Mouse (Mus musculus): ENCODE data around the gene Uqcc2. TPM values are rescaled to one million over a fixed set of nuclear protein-coding genes. Genes with fewer than 3 reads are reported as not detected.
A peak's percentile ranks its signal among the peaks of the same experiment; 100 is the strongest.

Gene Uqcc2
- 100 to 1,000 TPM; 230 to 262 TPM for total RNA-seq (2021)
- long read RNA-seq, experiment 1, transcript Uqcc2-201 (4 exons, 500 nt) = major isoform, 59 of 63 reads
- long read RNA-seq, experiment 1, partial matches to known transcripts = 3 of 63 reads
- long read RNA-seq, experiment 1, other reads (novel, unspliced or antisense) = 1 of 63 reads
- long read RNA-seq, experiment 2, transcript Uqcc2-201 (4 exons, 500 nt) = major isoform, 94 of 97 reads
- long read RNA-seq, experiment 2, partial matches to known transcripts = 3 of 97 reads
- long read RNA-seq, experiment 2, other reads (novel, unspliced or antisense) = 0 of 97 reads

DNA sequence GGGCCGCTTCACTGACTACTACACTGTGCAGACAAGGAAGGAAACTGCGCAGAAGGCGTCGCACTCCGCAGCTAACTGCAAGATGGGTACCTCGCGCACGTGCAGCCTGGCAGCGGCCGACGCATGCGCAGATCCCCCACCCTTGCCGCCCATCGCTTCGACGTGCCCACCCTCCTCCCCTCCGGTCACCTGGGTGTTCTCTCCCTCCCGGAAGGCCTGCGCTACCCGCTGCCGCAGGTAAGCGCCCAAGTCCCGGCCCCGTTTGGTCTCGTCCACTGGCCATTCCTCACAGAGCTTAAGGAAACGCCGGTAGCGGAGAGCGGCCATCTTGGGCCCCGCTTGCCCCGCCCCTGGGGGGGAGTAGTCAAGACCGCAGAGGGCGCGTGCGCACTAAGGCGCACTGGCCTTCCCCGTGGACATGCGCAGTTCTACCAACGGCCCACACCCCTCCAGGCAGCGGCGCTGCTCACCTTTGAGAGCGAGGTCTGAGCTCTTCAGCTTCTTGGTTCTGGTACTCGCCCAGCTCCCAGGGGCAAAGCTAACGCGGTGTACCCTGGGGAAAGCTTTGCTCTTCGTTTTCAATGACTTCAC, at the start of gene Uqcc2:
TSS of gene Uqcc2 (minus strand) at position 366 of the 591 bp plus-strand sequence.
- peak; percentile 97 to 98 for DNase-seq (ENCODE audit: low spot score in 2 of 2)

DNA sequence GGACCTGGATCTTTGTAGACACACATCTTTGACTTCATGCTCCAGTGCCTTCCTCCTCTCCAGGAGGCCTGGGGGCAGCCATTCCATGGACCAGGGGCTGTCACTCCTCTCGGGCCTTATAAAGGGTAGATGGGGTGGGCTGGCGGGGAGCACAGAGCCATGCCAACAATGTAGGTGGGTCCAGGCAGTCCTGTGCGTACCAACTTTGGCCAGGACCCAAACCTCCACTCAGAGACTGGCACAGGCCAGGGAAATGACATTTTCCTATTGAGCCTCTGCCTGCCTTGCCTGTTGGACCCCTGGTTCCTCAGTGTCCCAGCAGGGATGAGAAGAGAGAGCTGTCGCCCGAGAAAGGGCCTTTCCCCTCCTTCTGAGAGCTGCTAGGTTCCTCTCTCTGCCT, 48.7 kb upstream of the Uqcc2 start:
- DNase-seq (ENCODE audit: low spot score in 2 of 2) = no peak

DNA sequence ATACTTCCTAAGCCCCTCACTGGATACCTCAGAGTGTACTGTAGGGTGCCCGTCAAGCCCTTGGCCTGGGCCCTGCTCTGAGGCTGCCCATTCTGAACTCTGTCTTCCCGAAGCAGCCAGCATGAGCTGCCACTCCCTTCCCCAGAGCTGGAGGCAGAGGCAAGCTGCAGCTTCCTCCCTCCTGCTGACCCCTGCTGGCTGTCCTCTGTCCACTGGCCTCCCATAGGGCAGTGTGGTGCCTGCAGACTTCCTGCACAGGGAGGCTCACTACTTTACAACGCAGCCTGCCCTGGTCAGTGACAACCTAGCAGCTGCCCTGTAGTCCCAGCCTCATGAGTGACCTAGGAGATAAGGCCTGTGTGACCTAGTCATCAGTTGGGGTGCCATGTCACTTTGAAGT, 48.0 kb upstream of the Uqcc2 start:
- DNase-seq (ENCODE audit: low spot score in 2 of 2) = peak in 1 of 2 experiments; percentile 59

DNA sequence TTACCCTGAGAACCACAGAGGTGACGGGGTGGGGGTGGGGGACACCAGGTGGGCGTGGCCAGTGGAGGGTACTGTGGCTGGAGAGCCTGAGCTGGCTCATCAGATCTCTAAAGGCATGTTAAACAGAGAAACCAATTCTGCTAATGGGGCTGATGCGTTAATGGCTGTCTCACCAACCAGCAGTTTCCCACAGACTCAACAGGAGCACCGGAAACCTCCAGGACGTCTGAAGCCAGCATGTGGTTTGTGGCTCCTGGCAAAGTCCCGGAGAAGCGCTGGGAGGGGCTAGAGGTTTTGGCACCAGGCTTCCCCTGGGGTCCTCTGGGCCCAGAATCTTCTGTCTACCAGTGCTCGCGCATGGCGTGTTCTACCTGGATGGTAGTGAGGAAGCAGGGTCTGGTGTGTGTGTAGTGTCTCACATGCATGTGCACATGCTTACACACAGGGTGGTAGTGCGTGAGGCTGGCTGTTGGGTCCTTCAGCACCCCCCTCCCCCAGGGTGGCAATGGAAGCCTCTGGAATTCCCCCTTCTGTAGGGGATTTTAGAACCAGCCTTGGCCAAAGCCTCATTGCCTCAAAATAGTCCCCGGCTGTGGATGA, 46.1 kb upstream of the Uqcc2 start:
- DNase-seq (ENCODE audit: low spot score in 2 of 2) = no peak

DNA sequence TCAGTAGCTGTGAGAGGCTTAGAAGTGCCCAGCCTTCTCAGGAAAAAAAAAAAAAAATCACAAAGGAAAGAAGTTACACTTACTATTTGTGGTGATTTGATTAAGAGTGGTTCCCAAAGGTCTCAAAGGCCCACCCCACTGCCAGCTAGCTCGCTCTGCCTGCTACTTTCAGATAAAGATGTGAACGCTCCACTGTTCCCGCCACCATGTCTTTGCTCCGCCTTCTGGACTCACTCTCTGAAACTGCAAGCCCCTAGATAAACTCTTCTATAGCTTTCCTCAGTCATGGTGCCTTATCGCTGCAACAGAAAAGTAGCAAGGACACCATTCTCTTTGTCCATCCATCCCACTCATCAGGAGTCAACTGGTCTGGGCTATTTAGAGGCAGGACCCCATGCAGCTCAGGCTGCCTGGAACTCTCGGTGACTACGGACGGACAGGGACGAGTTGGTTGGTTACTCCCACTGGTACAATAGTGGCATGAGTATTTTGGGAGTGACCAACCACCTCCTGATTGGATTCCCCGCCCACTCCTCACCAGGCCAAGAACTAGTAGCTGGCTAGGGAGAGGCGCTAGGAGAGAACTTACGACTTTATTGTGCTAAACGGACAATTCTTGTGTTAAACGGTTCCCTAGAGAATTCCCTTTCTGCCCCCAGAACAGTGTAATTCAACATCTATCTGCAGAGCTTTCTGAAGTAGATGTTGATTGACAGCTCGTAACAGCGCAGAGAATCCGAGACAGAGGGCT, 44.9 kb upstream of the Uqcc2 start:
- no peak for DNase-seq (ENCODE audit: low spot score in 2 of 2)

DNA sequence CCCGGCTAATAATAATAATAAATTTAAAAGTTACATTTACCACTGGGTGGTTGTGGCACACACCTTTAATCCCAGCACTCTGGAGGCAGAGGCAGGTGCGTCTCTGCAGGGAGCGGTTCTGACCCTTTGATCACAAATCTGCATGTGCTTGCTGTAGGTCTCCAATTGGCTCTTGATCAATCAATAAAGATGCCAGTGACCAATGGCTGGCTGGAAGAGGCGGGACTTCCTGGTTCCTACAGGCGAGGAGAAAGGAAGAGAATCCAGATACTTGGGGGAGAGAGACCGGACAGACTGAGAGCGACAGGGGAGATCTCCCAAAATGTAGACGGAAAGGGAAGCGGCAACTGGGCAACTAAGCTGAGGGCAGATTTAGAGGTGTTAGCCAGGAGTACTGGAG, 44.3 kb upstream of the Uqcc2 start:
- no peak for DNase-seq (ENCODE audit: low spot score in 2 of 2)

DNA sequence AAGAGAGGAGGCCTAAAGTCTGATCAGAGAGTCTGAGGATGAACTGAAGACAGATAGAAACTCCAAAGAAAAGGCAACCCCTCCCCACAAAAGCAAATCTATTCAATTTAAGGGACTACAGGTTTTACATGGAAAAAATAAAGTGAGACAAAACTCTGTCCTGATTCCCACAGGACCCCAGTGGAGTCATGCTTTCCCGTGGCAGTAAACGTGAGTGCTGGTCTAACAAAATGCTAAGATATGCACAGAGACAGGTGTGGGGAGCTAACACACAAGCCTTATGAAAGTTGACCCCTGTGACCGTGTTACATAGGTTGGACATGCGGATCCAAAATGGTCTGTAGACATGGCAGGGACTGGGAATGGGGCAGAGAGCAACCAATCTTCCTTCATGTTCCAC, 43.0 kb upstream of the Uqcc2 start:
- DNase-seq (ENCODE audit: low spot score in 2 of 2) = no peak

DNA sequence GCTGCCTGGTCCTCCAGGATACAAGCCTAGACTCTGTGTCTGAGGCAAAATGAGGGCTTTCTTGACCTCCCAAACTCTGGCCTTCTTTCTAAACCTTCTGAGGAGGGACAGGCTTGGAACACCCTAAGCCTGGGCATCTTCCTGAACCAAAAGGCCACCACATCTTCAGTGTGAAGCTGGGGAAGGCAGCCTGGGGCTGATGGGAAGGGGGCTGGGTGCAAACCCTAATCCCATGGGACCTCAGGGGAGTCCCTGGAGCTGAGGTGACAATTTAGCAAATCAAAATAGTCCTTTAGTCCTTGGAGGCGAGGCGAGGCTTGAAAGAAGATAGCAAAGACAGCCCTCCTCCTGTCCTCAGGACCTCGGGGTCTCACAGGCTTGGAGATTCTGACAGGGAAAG, 42.6 kb upstream of the Uqcc2 start:
- no peak for DNase-seq (ENCODE audit: low spot score in 2 of 2)

- no peak for DNase-seq (ENCODE audit: low spot score in 2 of 2)
Measured at GRCm38 (mm10) chr17:27175196-27175874, 41.6 kb upstream of the Uqcc2 start.

- DNase-seq (ENCODE audit: low spot score in 2 of 2) = no peak
Measured at GRCm38 (mm10) chr17:27173715-27174114, 40.0 kb upstream of the Uqcc2 start.

DNA sequence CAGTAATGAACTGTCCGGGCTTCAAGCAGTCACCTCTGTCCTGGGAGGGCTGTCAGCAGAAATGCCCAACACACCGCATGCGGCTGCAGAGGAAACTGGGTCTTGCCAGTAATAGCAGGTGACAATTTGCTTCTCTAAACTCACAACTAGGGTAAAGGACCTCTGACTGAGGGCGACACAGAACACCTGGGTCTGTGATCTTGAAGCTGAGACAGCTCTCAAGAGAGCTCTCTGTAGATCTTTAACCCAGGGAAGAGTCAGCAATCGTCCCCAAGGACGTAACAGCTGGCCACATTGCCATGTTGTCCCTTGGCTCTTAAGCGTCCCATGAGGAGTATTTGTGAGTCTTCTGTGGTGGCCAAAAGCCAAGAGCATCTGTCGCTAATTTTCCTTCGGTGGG, 38.7 kb upstream of the Uqcc2 start:
- DNase-seq (ENCODE audit: low spot score in 2 of 2) = no peak

GRCm38 (mm10) chr17:27171121-27171520, 37.4 kb upstream of the Uqcc2 start:
- no peak for DNase-seq (ENCODE audit: low spot score in 2 of 2)

DNA sequence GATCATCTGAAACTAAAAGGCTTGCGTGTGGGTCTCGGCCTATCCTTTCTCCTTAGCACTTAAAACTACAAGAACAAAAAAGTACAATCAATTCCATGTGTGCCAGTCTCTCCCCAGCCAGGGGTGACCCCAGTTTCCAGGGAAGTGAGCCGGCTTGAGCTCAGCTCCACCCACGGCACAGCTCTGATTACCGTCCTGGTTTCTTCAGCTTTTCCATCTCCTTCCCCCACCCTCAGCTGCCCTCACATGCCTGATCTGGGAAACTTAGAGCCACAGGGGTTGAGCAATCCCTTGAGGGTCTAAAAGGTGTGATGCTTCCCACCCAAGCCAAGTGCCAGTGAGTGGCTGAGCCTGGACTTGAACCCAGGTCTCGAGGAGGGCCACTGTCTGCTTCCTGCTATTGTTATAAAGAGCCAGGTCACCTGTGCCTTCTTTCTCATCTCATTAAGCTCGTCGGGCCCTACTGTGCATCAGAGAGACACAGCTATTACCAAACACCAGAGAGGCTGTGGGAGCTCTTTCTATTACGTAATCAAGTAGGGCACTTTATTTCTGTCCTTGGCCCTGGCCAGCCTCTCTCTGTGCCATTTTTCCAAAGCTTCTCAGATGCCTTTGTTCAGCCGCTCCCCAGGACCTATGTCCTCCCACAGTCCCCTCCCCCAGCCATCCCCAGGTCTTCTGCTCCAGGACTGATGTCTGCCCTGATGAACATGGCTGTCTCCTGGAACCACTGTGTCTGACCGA, 36.4 kb upstream of the Uqcc2 start:
- no peak for DNase-seq (ENCODE audit: low spot score in 2 of 2)

- DNase-seq (ENCODE audit: low spot score in 2 of 2) = no peak
Measured at GRCm38 (mm10) chr17:27168569-27168968, 34.9 kb upstream of the Uqcc2 start.

- peak in 1 of 2 experiments; percentile 56 for DNase-seq (ENCODE audit: low spot score in 2 of 2)
Measured at GRCm38 (mm10) chr17:27167545-27167944, 33.8 kb upstream of the Uqcc2 start, which contains the start of gene Ip6k3. Ip6k3 (minus strand) TSS chr17:27167795.

- no peak for DNase-seq (ENCODE audit: low spot score in 2 of 2)
Measured at GRCm38 (mm10) chr17:27166901-27167300, 33.2 kb upstream of the Uqcc2 start.

DNA sequence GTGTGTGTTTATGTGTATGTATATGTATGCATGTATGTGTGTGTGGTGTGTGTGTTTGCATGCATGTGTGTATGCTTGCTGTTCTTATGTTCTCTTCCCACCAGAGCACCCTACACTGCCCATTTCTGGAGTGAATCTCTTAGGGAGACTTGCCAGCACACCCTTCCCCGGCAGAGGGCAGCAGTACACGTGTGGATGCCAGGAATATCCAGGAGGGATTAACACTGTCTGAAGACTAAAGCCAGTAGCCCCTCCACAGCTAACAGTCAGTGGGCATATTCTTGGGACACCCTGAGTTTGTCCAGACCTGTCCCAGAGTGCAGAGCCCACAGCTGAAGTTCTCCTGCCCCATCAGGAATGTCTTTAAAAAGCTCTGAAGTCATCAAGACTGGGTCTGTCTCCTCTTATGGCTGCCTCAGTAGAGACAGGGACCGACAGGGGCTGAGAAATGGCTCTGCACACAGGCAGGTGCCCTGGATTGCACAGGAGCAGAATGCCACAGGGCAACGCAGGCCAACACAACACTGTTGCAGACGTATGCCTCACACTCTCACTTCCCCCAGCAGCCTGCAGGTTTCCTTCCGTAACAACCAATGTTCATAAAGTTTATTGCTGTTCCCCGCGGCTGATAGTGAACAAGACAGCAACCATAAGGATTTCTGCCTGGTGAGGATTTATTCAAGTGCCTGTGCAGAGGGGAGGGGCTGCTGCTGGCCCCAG, 31.5 kb upstream of the Uqcc2 start:
- DNase-seq (ENCODE audit: low spot score in 2 of 2) = no peak

GRCm38 (mm10) chr17:27160905-27161304, 27.2 kb upstream of the Uqcc2 start:
- peak in 1 of 2 experiments; percentile 60 for DNase-seq (ENCODE audit: low spot score in 2 of 2)

DNA sequence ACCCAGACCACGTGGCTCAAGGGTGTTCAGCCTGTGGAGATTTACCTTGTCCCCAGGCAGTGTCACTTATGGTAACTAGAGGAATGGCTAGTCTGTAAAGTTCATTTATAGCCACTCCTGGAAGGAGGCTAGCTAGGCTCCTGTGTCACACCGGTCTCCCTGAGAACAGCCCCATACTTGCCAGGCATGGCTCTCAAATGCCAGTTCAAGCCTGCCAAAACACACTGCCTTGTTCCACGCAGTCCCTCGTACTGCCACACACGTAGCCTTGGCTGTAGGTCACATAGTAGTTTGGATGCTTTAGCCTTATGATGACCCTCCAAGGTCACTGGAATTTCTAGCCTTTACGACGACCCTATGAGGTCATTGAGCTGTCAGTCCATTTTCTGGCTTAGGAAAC, 25.5 kb upstream of the Uqcc2 start:
- DNase-seq (ENCODE audit: low spot score in 2 of 2) = no peak

DNA sequence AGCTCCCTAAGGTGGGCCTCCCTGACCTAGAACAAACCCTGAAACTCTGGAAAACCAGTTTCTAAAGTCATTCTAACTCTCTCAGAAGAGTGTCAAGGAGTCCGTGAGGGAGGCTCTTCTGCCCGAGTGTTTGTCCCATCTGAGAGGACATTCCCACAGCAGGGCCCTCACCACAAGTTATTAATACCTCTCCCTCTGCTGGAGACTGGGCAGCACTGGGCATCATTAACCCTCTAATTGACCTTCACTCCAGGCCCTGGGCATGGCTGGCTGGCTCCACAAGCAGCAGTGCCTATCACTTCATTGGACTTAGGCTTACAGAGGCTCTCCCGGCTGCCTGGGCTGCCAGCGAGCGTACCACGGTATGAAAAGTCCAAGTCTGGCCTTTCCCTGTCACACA, 24.7 kb upstream of the Uqcc2 start:
- no peak for DNase-seq (ENCODE audit: low spot score in 2 of 2)

All from gastrocnemius, postnatal 4 days (tissue).